Mouse (Mus musculus) myocyte (in vitro differentiated cells): ENCODE measurements around the gene Spata16. TPM values are rescaled to one million over a fixed set of nuclear protein-coding genes. Genes with fewer than 3 reads are reported as not detected.

Experiments used
- H3K27me3 ChIP-seq: one replicate; pipeline ENCODE4 v1.6.1; 2011; ENCODE audit not compliant: control insufficient read depth, insufficient read depth, insufficient read length
- H3K36me3 ChIP-seq: one replicate; pipeline ENCODE4 v1.6.1; 2011; ENCODE audit not compliant: control insufficient read depth, insufficient read depth
- H3K4me2 ChIP-seq: one replicate; pipeline ENCODE4 v1.6.1; 2011; ENCODE audit warnings: low read depth, control low read depth
- H3K4me3 ChIP-seq: one replicate; pipeline ENCODE4 v1.5.1; 2011; ENCODE audit warnings: mild to moderate bottlenecking, control low read depth, moderate library complexity
- H3K79me2 ChIP-seq: one replicate; pipeline ENCODE4 v1.6.1; 2011; ENCODE audit not compliant: control insufficient read depth, insufficient read depth
- H3ac ChIP-seq: one replicate; pipeline ENCODE4 v1.6.1; 2011; ENCODE audit not compliant: control insufficient read depth, insufficient read length
- CEBPB ChIP-seq: IDR thresholded peaks from 2 replicates; pipeline ENCODE4 v1.6.1; 2011; ENCODE audit warnings: mild to moderate bottlenecking, moderate library complexity; ENCODE audit not compliant: poor library complexity, insufficient read depth, severe bottlenecking
- E2F4 ChIP-seq: IDR thresholded peaks from one replicate; pipeline ENCODE4 v1.6.1; 2011; ENCODE audit warnings: mild to moderate bottlenecking, control low read depth, moderate library complexity; ENCODE audit not compliant: insufficient read depth
- MAX ChIP-seq: IDR thresholded peaks from one replicate; pipeline ENCODE4 v1.6.1; 2011; ENCODE audit warnings: low read depth, mild to moderate bottlenecking, control low read depth
- MYOD1 ChIP-seq, 3 experiments: IDR thresholded peaks; one replicate each; pipeline ENCODE4 v1.6.1; 2011; ENCODE audit warnings: control low read depth in 2 of 3, low read depth in 2 of 3, mild to moderate bottlenecking in 2 of 3, moderate library complexity in 1 of 3; ENCODE audit not compliant: insufficient read length in 2 of 3, control insufficient read depth in 1 of 3
- MYOG ChIP-seq, 3 experiments: IDR thresholded peaks; one replicate each; pipeline ENCODE4 v1.6.1; 2011; ENCODE audit warnings: control low read depth in 2 of 3, low read depth in 2 of 3, mild to moderate bottlenecking in 2 of 3; ENCODE audit not compliant: insufficient read length in 2 of 3, control insufficient read depth in 1 of 3, insufficient read depth in 1 of 3
- POLR2A ChIP-seq: IDR thresholded peaks from one replicate; pipeline ENCODE4 v1.6.1; 2011; ENCODE audit warnings: low read depth, mild to moderate bottlenecking, control low read depth, moderate library complexity; ENCODE audit not compliant: insufficient read length
- POLR2AphosphoS2 ChIP-seq: IDR thresholded peaks from one replicate; pipeline ENCODE4 v1.6.1; 2011; ENCODE audit warnings: low read depth, control low read depth; ENCODE audit not compliant: insufficient read length
- REST ChIP-seq: IDR thresholded peaks from one replicate; pipeline ENCODE4 v1.6.1; 2011; ENCODE audit warnings: mild to moderate bottlenecking, control low read depth, moderate library complexity; ENCODE audit not compliant: insufficient read depth, insufficient read length
- SRF ChIP-seq: IDR thresholded peaks from one replicate; pipeline ENCODE4 v1.6.1; 2011; ENCODE audit warnings: low read depth; ENCODE audit not compliant: control insufficient read depth, insufficient read length
- TCF12 ChIP-seq: IDR thresholded peaks from one replicate; pipeline ENCODE4 v1.6.1; 2011; ENCODE audit warnings: mild to moderate bottlenecking, control low read depth; ENCODE audit not compliant: poor library complexity, insufficient read depth, severe bottlenecking
- TCF3 ChIP-seq: IDR thresholded peaks from one replicate; pipeline ENCODE4 v1.6.1; 2011; ENCODE audit warnings: low read depth, control low read depth; ENCODE audit not compliant: insufficient read length
- USF1 ChIP-seq: IDR thresholded peaks from one replicate; pipeline ENCODE4 v1.6.1; 2011; ENCODE audit warnings: low read depth, mild to moderate bottlenecking, control low read depth, moderate library complexity
- polyA plus RNA-seq: library from polyadenylated mRNA; unstranded; fragments of >200 nt; fragmentation: generic; extraction: Trizol; gene quantifications from one replicate; pipeline ENCODE4 v1.2.1, GENCODE M21; 2012; ENCODE audit warnings: missing spikeins

Gene Spata16
- polyA plus RNA-seq, 1 experiment, result not detected

DNA sequence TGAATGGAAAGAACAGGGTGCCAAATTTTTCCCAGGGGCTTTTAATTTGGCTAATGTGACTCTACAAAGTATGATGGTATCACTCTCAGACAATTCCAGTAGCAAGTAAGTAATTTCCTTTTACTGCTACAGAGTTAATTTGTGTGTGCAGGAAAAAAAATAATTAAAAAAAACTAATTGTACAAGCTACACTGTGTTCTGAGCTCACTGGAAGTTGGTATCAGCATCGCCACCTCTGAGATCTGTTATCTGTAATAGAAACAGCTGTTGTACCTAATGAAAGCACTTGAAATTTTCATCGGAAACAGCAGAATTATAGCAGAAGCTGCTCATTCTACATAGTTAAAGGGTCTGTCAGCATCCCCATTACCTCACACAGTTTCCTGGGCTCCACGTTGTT, 295.7 kb downstream of the Spata16 start:
- TF ChIP-seq SRF, result no peak
- TF ChIP-seq MYOG (IDR thresholded peaks at IDR 0.05; ENCODE audit: control insufficient read depth in 1 of 3, insufficient read depth in 1 of 3, insufficient read length in 2 of 3, low read depth in 2 of 3), result no peak
- TF ChIP-seq E2F4, result no peak
- no peak for TF ChIP-seq MYOD1 (IDR thresholded peaks at IDR 0.05; ENCODE audit: control insufficient read depth in 1 of 3, insufficient read length in 2 of 3, low read depth in 2 of 3)
- no peak for TF ChIP-seq POLR2AphosphoS2
- no peak for TF ChIP-seq TCF3
- no peak for TF ChIP-seq TCF12
- no peak for TF ChIP-seq MAX
- TF ChIP-seq POLR2A, result no peak
- TF ChIP-seq REST, result no peak
- TF ChIP-seq CEBPB, result no peak
- TF ChIP-seq USF1, result no peak
- Histone ChIP-seq H3K27me3 (no peaks in the 10 kb centered on the region), H3K4me2 (no peak overlapping the region), H3K4me3 (no peak overlapping the region), H3K36me3 (no peaks in the 10 kb centered on the region), H3ac (no peak overlapping the region), H3K79me2 (no peaks in the 10 kb centered on the region)

DNA sequence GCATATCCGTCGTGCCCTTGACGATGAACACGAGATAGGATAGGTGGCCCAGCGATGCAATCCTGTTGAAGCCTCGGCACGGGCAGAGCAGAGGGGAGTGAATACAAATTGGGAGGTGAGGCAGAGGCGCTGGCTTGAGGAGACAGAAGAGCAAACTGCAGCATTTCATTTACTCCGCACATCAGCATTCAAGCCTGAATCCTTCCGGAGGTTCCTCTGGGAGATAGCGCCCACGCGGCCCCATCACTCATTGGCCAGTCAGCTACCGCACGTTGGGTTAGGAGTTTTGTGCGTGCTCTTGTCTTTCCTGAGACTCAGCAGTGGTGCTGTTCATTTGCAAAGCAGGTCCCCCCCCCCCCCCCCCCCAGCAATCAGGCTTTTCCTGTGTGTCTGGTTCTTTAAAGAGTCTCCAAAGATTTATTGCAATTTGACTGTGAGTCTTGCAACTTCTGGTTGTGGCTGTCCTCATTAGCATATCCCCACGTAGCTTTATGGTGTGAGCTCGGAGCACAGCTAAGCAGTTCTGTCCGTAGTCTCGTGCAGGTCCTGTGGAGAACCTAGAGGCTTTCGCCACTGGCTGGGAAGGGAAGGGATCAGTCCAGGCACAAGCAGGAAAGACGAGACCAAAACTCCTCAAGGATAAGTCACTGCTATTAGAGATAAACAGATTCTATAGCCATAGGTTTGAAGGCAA, 299.6 kb downstream of the Spata16 start:
- no peaks in the 10 kb centered on the region for H3K36me3 ChIP-seq
- no peaks in the 10 kb centered on the region for H3K79me2 ChIP-seq
- no peak overlapping the region for H3ac ChIP-seq
- H3K4me3 ChIP-seq, result no peak overlapping the region
- TF ChIP-seq SRF (no peak), MAX (no peak), MYOG (IDR thresholded peaks at IDR 0.05; ENCODE audit: control insufficient read depth in 1 of 3, insufficient read depth in 1 of 3, insufficient read length in 2 of 3, low read depth in 2 of 3) (no peak), POLR2AphosphoS2 (no peak), TCF3 (no peak), CEBPB (no peak), MYOD1 (IDR thresholded peaks at IDR 0.05; ENCODE audit: control insufficient read depth in 1 of 3, insufficient read length in 2 of 3, low read depth in 2 of 3) (no peak), POLR2A (no peak), REST (no peak), TCF12 (no peak), USF1 (no peak), E2F4 (no peak)
- no peaks in the 10 kb centered on the region for H3K27me3 ChIP-seq
- H3K4me2 ChIP-seq, result no peak overlapping the region

GRCm38 (mm10) chr3:26966776-26967175, 329.4 kb downstream of the Spata16 start:
- H3K79me2 ChIP-seq, result no peaks in the 10 kb centered on the region
- H3K36me3 ChIP-seq, result no peaks in the 10 kb centered on the region
- H3K27me3 ChIP-seq, result no peaks in the 10 kb centered on the region
- H3K4me3 ChIP-seq, result no peak overlapping the region
- H3K4me2 ChIP-seq, result no peak overlapping the region
- TF ChIP-seq TCF12 (no peak), REST (no peak), MYOD1 (IDR thresholded peaks at IDR 0.05; ENCODE audit: control insufficient read depth in 1 of 3, insufficient read length in 2 of 3, low read depth in 2 of 3) (no peak), MYOG (IDR thresholded peaks at IDR 0.05; ENCODE audit: control insufficient read depth in 1 of 3, insufficient read depth in 1 of 3, insufficient read length in 2 of 3, low read depth in 2 of 3) (no peak), TCF3 (no peak), E2F4 (no peak), POLR2A (no peak), POLR2AphosphoS2 (no peak), CEBPB (no peak), SRF (no peak), MAX (no peak), USF1 (no peak)
- no peak overlapping the region for H3ac ChIP-seq

- Histone ChIP-seq H3K27me3 (no peaks in the 10 kb centered on the region), H3K4me2 (no peak overlapping the region), H3K79me2 (no peaks in the 10 kb centered on the region), H3K4me3 (no peak overlapping the region), H3ac (no peak overlapping the region), H3K36me3 (no peaks in the 10 kb centered on the region)
- TF ChIP-seq POLR2AphosphoS2, result no peak
- TF ChIP-seq REST, result no peak
- TF ChIP-seq E2F4, result no peak
- TF ChIP-seq MYOG (IDR thresholded peaks at IDR 0.05; ENCODE audit: control insufficient read depth in 1 of 3, insufficient read depth in 1 of 3, insufficient read length in 2 of 3, low read depth in 2 of 3), result no peak
- TF ChIP-seq TCF3, result no peak
- no peak for TF ChIP-seq SRF
- TF ChIP-seq POLR2A, result no peak
- TF ChIP-seq TCF12, result no peak
- no peak for TF ChIP-seq USF1
- no peak for TF ChIP-seq CEBPB
- TF ChIP-seq MAX, result no peak
- no peak for TF ChIP-seq MYOD1 (IDR thresholded peaks at IDR 0.05; ENCODE audit: control insufficient read depth in 1 of 3, insufficient read length in 2 of 3, low read depth in 2 of 3)
Observed at GRCm38 (mm10) chr3:26968852-26969513, 331.6 kb downstream of the Spata16 start.

DNA sequence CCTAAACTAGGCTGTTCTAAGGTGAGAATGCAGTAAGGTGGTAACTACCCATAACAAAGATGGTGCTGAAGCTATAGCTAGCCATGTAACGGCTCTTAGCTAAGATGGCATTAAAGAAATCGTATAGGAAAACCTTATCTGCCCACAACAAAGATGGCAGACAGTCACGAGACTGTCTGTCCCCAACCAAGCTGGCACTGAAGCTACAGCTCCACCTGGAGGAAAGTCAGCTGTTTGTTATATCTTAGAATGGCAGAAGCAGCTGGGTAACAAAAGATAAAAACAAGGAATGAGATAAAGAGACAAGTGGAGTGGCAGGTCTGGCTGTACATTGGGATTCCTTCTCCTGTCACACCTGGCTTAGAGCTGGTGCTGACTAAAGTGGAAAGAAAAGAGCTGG, 333.1 kb downstream of the Spata16 start:
- Histone ChIP-seq H3K4me2 (no peak overlapping the region), H3K4me3 (no peak overlapping the region), H3ac (no peak overlapping the region), H3K27me3 (no peaks in the 10 kb centered on the region), H3K36me3 (no peaks in the 10 kb centered on the region), H3K79me2 (no peaks in the 10 kb centered on the region)
- no peak for TF ChIP-seq CEBPB
- no peak for TF ChIP-seq POLR2AphosphoS2
- TF ChIP-seq MYOD1 (IDR thresholded peaks at IDR 0.05; ENCODE audit: control insufficient read depth in 1 of 3, insufficient read length in 2 of 3, low read depth in 2 of 3), result no peak
- no peak for TF ChIP-seq REST
- TF ChIP-seq SRF, result no peak
- no peak for TF ChIP-seq MAX
- TF ChIP-seq E2F4, result no peak
- TF ChIP-seq USF1, result no peak
- no peak for TF ChIP-seq TCF12
- no peak for TF ChIP-seq MYOG (IDR thresholded peaks at IDR 0.05; ENCODE audit: control insufficient read depth in 1 of 3, insufficient read depth in 1 of 3, insufficient read length in 2 of 3, low read depth in 2 of 3)
- TF ChIP-seq TCF3, result no peak
- no peak for TF ChIP-seq POLR2A
